Mouse (Mus musculus): ENCODE data around the gene Rpn1. TPM values are rescaled to one million over a fixed set of nuclear protein-coding genes. Genes with fewer than 3 reads are reported as not detected.

Gene Rpn1
- polyA plus RNA-seq, 1 experiment from 2014 or later = 238 TPM

DNA sequence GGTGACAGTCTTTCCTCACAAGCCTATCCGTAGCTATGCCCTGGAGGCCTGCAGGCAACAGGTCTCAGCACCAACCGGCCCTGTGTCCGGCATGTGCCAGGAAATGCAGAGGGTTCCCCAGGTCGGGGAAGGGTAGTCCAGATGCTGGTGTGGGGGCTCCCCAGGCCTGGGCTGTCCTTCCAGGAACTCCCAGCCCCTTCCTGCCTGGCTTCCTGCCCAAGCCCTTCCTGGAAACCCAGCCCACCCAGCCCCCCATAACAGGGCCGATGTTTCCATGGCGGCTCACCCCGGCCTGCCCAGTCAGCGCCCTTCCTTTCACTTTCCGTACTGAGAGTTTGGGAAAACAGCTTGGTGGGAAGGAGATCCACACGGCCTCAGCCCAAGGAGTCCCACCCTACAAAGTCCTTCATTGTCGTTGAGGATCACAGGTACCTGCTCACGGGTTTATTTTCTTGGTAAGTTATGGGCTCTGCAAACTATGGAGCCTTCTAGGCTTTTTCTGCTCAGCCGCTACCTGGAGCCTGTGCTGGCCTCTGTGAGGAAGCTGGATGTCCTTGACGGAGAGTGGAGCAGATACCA, 67.9 kb downstream of the Rpn1 start:
- no peak for ATAC-seq (ENCODE audit: low FRiP score)
- H3K9ac ChIP-seq = no peak overlapping the region
- 89% methylated on average over 14 of the region's 14 CpGs for WGBS
- no peak overlapping the region for H3K4me2 ChIP-seq
- no peaks in the 10 kb centered on the region for H3K4me1 ChIP-seq
- H3K9me3 ChIP-seq = no peaks in the 10 kb centered on the region
- no peaks in the 10 kb centered on the region for H3K36me3 ChIP-seq (replicated peaks)
- no peak overlapping the region for H3K27ac ChIP-seq
- no peak overlapping the region for H3K4me3 ChIP-seq (replicated peaks)
- H3K27me3 ChIP-seq = peaks cover 5% of the 10 kb centered on the region; the same call in 1 of the 2 replicates

DNA sequence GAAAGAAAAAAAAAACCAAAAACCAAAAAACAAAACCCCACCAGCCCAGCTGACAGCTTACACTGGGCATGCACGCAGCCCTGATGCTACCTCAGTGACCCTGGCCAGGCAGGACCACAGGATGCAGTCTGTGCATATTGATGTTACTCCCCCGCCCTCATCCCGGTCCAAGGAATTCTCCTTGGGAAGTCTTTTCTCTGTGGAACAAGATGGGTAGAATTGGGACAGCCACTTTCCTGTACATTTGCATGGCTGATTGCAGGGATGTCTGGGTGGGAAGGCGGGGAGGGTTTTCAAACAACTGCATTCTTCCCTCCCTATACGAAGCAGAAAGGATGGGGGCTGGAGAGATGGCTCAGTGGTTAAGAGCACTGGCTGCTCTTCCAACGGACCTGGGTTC, 68.7 kb downstream of the Rpn1 start:
- no peak overlapping the region for H3K4me3 ChIP-seq (replicated peaks)
- no peak overlapping the region for H3K27ac ChIP-seq
- no peaks in the 10 kb centered on the region for H3K36me3 ChIP-seq (replicated peaks)
- no peak overlapping the region for H3K4me2 ChIP-seq
- no peaks in the 10 kb centered on the region for H3K9me3 ChIP-seq
- 81% methylated on average over 6 of the region's 6 CpGs for WGBS
- H3K9ac ChIP-seq = no peak overlapping the region
- no peak for ATAC-seq (ENCODE audit: low FRiP score)
- peaks cover 5% of the 10 kb centered on the region; the same call in 1 of the 2 replicates for H3K27me3 ChIP-seq
- H3K4me1 ChIP-seq = no peaks in the 10 kb centered on the region

Small RNAs within 50 kb of the gene (microRNA-seq; reads per million reads assigned to microRNA genes)
- gene Mir6376 = not detected

Other genes starting within 250 kb of the Rpn1 start
- gene Gm45140, start 248.7 kb upstream of the Rpn1 start, polyA plus RNA-seq (2016; fragmentation: Nextera tagmentation; extraction: Ambion mirVana) = 3.2 and 3.3 TPM in 2 replicates
- 68.1 and 71.2 TPM in 2 replicates for gene Isy1, start 245.7 kb upstream of the Rpn1 start, polyA plus RNA-seq (2016; fragmentation: Nextera tagmentation; extraction: Ambion mirVana)
- gene Cnbp, start 233.4 kb upstream of the Rpn1 start, polyA plus RNA-seq (2016; fragmentation: Nextera tagmentation; extraction: Ambion mirVana) = 1,030 and 1,055 TPM in 2 replicates
- 142 and 153 TPM in 2 replicates for gene Copg1, start 196.7 kb upstream of the Rpn1 start, polyA plus RNA-seq (2016; fragmentation: Nextera tagmentation; extraction: Ambion mirVana)
- gene Hmces, start 170.5 kb upstream of the Rpn1 start, polyA plus RNA-seq (2016; fragmentation: Nextera tagmentation; extraction: Ambion mirVana) = 52.5 and 53.3 TPM in 2 replicates
- 47.5 and 97.0 TPM in 2 replicates for gene H1fx, start 102.8 kb upstream of the Rpn1 start, polyA plus RNA-seq (2016; fragmentation: Nextera tagmentation; extraction: Ambion mirVana)
- 206 and 217 TPM in 2 replicates for gene Rab7, start 39.2 kb upstream of the Rpn1 start, polyA plus RNA-seq (2016; fragmentation: Nextera tagmentation; extraction: Ambion mirVana)
- gene Gata2, start 109.4 kb downstream of the Rpn1 start, polyA plus RNA-seq (2016; fragmentation: Nextera tagmentation; extraction: Ambion mirVana) = 9.4 and 14.6 TPM in 2 replicates
- gene Dnajb8, start 137.8 kb downstream of the Rpn1 start, polyA plus RNA-seq (2016; fragmentation: Nextera tagmentation; extraction: Ambion mirVana) = not detected in 2 replicates